Mouse (Mus musculus) urinary bladder, postnatal 36 days (tissue): ENCODE results near the gene Fnd3c2.
"Not testable (repeated sequence)": the region's sequence is repeated elsewhere in the genome, so short reads cannot be mapped to it uniquely, and the experiment has no call there.

ENCODE experiments used
- DNase-seq, 2 experiments: peaks; one replicate each; pipeline ENCODE4 v3.0.0; 2022; ENCODE audit warnings: low spot score in 2 of 2, mixed read lengths in 1 of 2

The Fnd3c2 gene

DNA sequence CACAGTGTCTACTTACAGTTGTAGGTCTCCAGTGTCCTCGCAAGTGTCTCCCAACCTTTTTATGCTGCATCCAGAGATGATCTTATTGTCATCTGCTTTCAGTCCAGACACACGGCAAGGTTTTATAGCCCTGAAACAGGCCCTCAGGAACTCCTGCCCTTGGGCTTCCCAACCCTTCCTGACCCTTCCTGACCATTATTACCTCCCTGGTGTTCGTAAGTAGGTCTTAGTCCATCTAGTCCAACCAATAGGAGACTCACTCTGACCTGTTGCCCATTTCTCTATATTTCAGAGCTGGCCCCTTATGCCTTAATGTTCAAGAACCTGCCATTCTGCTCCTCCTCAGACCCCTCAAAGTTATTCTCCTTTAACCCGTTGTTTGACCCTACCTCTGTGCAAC, at the start of gene Fnd3c2:
Gene Fnd3c2 (minus strand): TSS at position 101 of the 400 bp plus-strand sequence.
- DNase-seq: no peak

- DNase-seq: no peak
Observed at GRCm38 (mm10) chrX:106284441-106284840, 29.3 kb upstream of the Fnd3c2 start.

GRCm38 (mm10) chrX:106221058-106221457, 34.1 kb downstream of the Fnd3c2 start, which contains the start of gene Taf9b:
Taf9b (minus strand) TSS chrX:106221158.
- no peak for DNase-seq

DNA sequence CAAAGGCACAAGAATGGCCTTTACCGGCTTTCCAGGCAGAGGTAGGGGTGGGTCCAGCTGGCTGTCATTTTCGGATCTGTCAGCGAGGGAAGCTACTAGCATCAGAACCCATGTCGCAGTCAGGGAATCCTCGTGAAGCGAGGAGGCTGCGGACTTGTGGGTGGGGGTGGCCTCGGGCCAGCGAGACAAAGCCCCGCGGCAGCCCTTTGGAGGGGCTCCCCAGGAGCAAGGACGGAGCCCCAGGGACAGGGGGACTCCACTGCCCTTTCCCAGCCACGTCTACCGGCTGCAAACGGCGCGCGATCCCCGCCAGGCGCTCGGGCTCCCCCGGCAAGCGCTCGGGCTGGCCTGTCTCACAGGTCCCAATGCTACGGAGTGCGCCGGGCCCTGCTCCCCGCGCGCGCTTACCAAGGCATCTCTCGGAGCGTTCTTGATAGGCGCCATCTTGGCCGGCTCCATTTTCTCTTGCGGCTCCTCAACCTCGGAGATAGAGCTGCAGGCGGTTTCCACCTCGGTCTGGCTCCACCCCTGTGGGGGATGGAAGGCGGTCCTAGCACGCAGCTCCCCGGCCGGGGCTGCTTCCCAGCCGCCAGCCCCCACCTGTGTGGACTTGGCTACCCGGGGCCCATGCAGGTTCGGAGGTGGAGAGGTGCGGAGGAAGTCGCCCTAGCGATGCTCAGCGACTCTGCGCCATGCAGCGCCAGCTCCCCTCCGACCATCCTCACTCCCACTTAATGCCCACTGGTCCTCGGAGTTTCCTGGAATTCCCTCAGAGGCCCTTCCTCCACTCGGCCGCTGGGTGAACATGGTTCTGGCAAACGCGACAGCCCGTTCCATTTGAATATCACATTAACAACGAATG, 35.8 kb downstream of the Fnd3c2 start:
- peak; percentile 41 to 59 for DNase-seq

GRCm38 (mm10) chrX:106209100-106209499, 46.1 kb downstream of the Fnd3c2 start:
- no peak for DNase-seq

- no peak for DNase-seq
Observed at GRCm38 (mm10) chrX:106198904-106199303, 56.3 kb downstream of the Fnd3c2 start.

DNA sequence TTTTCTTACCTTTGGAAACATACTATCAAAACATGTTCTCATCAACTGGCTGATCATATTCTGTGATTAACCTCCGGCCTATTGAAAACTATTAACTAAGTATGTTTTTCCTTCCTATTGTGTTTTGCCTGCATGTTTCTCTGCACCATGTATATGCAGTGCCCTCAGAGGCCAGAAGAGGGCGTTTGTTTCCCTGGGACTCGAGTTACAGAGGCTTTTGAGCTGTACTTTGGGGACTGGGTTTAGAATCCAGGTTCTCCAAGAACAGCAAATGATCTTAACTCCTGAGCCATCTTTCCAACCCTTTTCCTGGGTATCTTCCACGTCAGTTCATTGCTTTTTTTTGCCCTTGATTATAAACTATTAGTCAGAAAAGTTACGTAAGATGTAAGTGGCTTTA, 57.9 kb downstream of the Fnd3c2 start:
- no peak for DNase-seq

- not testable (repeated sequence) for DNase-seq
Observed at GRCm38 (mm10) chrX:106194361-106194760, 60.8 kb downstream of the Fnd3c2 start.

GRCm38 (mm10) chrX:106190091-106190490, 65.1 kb downstream of the Fnd3c2 start:
- no peak for DNase-seq

- no peak for DNase-seq
Observed at GRCm38 (mm10) chrX:106189356-106189755, 65.8 kb downstream of the Fnd3c2 start.

DNA sequence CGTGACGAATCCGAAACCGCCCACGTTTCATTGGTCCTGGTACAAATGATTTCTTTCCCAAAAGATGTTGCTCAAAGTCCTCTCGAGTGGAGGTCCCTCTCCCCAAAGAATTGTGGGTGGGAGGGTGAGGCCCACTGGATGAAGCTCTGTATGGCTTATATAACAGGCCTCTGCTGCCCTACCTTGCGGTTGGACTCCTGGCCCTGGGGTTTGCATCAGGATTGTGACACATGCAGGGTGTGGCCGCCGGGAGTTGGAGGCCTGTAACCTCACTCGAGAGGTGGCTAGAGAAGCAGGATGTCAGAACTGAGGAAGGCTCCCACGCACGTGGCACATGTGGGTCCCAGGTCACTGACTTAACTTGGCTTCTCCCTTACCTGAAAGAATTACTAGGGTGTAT, 67.4 kb downstream of the Fnd3c2 start:
- DNase-seq: peak in 1 of 2 experiments; percentile 24

DNA sequence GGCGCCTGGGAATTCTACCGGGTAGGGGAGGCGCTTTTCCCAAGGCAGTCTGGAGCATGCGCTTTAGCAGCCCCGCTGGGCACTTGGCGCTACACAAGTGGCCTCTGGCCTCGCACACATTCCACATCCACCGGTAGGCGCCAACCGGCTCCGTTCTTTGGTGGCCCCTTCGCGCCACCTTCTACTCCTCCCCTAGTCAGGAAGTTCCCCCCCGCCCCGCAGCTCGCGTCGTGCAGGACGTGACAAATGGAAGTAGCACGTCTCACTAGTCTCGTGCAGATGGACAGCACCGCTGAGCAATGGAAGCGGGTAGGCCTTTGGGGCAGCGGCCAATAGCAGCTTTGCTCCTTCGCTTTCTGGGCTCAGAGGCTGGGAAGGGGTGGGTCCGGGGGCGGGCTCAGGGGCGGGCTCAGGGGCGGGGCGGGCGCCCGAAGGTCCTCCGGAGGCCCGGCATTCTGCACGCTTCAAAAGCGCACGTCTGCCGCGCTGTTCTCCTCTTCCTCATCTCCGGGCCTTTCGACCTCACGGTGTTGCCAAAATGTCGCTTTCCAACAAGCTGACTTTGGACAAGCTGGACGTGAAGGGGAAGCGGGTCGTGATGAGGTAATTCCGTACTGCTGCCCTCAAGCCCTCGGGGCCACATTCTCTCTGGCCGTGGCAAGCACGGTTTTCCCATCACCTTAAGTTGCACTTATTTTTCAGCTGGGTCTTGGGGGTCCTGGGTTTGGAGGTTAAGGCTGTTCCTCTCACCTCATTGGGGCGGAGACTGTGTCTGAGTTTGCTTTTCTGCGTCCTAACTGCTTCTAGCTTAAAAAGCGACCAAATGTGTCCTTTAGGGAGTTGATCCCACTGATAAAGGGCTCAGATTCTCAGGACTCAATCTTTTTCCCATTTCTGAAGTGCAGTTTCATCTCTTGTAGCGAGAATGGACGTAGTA, 68.2 kb downstream of the Fnd3c2 start, which contains the start of gene Pgk1:
Gene Pgk1 (plus strand): TSS at position 388 of the 937 bp plus-strand sequence.
- peak; percentile 73 to 85 for DNase-seq

GRCm38 (mm10) chrX:106185706-106186105, 69.5 kb downstream of the Fnd3c2 start:
- no peak for DNase-seq
